1 mouse cellular context compared by ENCODE assay signal in the genomic region with DNA sequence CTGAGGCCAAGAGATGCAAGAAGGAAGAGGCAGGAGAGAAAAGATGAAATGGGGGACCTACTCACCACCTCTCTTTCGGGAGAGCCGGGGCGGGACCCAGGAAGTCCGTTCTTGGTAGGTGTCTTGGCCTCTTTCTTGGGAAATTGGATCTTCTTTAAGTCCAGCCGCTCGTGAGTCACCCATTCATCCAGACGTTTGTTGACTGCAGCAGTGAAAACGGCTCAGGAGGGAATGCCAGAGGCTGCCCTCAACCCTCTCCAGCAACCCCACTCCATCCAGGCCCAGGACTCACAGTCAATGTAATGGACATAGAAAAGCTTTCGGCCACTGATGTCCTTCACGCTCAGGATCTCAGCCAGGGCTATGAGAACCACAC.
TF ChIP-seq lines count a peak whose summit lies in the region.

No protein-coding gene starts in this region.

TF ChIP-seq in MEL, 35 proteins besides CTCF, POLR2A, EP300 and RAD21:
- no peak for TF ChIP-seq POLR2AphosphoS2 (IDR thresholded peaks at IDR 0.05; ENCODE audit: low read length)
- no peak for TF ChIP-seq MAX (IDR thresholded peaks at IDR 0.05; ENCODE audit: low read length)
- no peak for TF ChIP-seq RCOR1 (IDR thresholded peaks at IDR 0.05; ENCODE audit: low read depth, low read length)
- TF ChIP-seq HCFC1 (IDR thresholded peaks at IDR 0.05; ENCODE audit: low read depth, low read length): no peak
- TF ChIP-seq MAFK (IDR thresholded peaks at IDR 0.05; ENCODE audit: borderline replicate concordance, low read depth, low read length): no peak
- TF ChIP-seq NRF1 (IDR thresholded peaks at IDR 0.05; ENCODE audit: insufficient read depth, low read depth, low read length, poor library complexity, severe bottlenecking): no peak
- no peak for TF ChIP-seq CHD2 (IDR thresholded peaks at IDR 0.05; ENCODE audit: low read length)
- TF ChIP-seq MYC (IDR thresholded peaks at IDR 0.05; ENCODE audit: low read depth, low read length): no peak
- TF ChIP-seq SIN3A (IDR thresholded peaks at IDR 0.05; ENCODE audit: low read length): no peak
- no peak for TF ChIP-seq JUND (IDR thresholded peaks at IDR 0.05; ENCODE audit: low read depth, low read length)
- no peak for TF ChIP-seq TAL1 (IDR thresholded peaks at IDR 0.05; ENCODE audit: low read length)
- no peak for TF ChIP-seq USF2 (IDR thresholded peaks at IDR 0.05; ENCODE audit: borderline replicate concordance in 1 of 2, insufficient read depth in 1 of 2, low read depth in 1 of 2, low read length in 2 of 2)
- TF ChIP-seq BHLHE40 (IDR thresholded peaks at IDR 0.05; ENCODE audit: borderline replicate concordance, low read depth, low read length): no peak
- no peak for TF ChIP-seq CHD1 (IDR thresholded peaks at IDR 0.05; ENCODE audit: low read depth, low read length)
- TF ChIP-seq MXI1 (IDR thresholded peaks at IDR 0.05; ENCODE audit: low read depth, low read length): no peak
- no peak for TF ChIP-seq ELF1 (IDR thresholded peaks at IDR 0.05; ENCODE audit: low read depth, low read length)
- TF ChIP-seq SMC3 (IDR thresholded peaks at IDR 0.05; ENCODE audit: low read depth, low read length): no peak
- TF ChIP-seq GABPA (IDR thresholded peaks at IDR 0.05; ENCODE audit: low read depth, low read length): no peak
- no peak for TF ChIP-seq NELFE (IDR thresholded peaks at IDR 0.05; ENCODE audit: low read depth, low read length)
- TF ChIP-seq ZKSCAN1 (IDR thresholded peaks at IDR 0.05; ENCODE audit: low read depth, low read length): no peak
